Mouse (Mus musculus) lung, postnatal 14 days (tissue): ENCODE measurements around the gene Plekhm2.
A peak's percentile ranks its signal among the peaks of the same experiment; 100 is the strongest.

Source experiments
- DNase-seq: peaks from one replicate; pipeline ENCODE4 v3.0.0; 2021

Plekhm2 gene

GRCm38 (mm10) chr4:141664799-141665198 lies at the start of gene Plekhm2:
Gene Plekhm2 (minus strand): TSS chr4:141664899.
- no peak for DNase-seq

DNA sequence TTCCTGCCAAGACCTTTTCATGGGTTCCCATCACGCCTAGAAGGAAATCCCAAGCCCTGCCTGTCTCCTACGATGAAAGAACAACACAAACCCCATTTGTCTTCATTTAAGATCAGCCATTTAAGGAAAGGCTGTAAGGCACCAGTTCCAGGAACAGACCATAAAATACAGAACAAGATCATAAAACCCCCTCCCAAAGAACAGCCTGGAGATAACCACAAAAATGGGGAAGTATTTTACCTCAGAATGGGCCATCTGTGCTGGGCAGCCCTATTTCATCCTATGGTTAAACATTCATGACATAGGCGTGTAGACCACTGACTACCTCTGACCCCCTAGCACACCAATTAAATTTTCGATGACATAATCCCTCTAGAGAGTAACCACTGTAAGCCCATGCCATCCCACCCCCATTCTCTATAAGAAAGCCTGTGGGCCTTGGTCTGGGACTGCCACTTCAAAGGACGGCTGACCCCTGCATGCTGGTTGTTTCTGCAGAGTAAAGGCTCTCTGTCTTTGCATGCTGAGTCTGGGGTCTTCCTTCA lies 49.0 kb upstream of the Plekhm2 start:
- DNase-seq, result no peak

DNA sequence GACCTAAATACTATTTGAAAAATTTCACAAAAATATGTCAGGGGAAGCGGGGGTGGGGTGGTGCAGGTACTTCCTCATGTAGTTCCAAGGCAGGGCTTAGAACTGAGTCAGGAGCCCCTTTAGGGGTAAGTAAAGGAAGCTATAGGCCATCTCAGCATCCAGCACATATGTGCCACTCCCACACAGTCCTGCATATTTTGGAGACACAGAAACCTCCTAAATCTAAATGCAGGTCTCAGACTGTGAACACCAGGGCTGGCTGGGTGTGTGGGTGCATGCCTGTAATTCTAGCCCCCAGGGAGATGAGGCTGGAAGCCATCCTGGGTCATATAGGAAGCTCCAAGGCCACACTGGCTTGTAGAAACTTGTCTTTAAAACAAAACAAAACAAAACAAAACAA lies 46.6 kb upstream of the Plekhm2 start:
- DNase-seq, result no peak

DNA sequence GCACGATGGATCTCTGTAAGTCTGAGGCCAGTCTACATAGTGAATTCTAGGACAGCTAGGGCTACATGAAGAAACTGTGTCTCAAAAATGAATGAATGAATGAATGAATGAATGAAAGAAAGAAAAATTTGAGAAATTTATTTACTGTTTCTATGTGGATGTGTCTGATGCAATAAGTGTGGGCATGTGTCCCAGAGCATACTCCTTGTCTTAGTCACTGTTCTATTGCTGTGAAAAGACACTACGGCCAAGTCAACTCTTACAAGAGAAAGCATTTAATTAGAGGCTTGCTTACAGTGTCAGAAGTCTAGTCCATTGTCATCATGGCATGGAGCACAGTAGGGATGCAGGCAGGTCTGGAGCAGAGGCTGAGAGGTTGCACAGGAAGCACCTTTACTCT lies 44.3 kb upstream of the Plekhm2 start:
- DNase-seq, result no peak

DNA sequence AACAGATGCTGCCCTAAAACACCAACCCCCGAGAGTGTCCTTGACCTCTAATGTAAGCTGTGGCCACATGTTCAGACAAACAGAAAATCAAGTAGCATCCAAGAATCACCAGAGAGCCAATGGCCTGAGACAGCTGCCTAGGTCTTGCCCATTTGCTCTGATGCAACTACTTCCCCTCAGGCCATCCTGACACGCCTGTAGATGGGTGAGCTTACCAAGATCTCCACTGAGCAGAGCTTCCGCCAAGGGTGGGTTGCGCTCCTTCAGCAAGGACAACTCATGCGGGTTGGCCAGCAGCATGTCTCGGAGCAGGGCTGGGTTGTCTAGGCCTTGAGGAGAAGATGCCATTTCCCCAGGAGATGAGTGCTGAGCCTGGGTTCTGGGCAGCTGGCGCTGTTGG lies 43.3 kb upstream of the Plekhm2 start:
- no peak for DNase-seq

DNA sequence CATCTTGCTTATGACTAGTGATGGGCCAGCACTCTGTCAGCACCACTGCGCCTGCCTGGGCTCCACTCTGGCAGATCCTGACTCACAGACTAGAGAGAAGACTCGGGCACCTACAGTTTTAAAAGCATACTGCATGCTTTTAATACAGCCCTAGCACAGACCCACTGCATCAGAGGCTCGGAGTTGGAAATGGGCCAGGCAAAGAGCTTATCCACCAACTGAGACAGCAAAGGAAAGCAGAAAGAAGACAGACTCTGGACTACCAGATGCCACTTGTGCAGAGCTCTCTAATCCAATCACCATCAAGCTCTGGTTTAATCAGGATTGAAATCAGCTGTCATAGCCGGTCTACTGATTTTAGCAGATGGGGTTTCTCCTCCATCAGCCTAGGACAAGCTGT lies 40.6 kb upstream of the Plekhm2 start:
- peak; percentile 30 for DNase-seq

DNA sequence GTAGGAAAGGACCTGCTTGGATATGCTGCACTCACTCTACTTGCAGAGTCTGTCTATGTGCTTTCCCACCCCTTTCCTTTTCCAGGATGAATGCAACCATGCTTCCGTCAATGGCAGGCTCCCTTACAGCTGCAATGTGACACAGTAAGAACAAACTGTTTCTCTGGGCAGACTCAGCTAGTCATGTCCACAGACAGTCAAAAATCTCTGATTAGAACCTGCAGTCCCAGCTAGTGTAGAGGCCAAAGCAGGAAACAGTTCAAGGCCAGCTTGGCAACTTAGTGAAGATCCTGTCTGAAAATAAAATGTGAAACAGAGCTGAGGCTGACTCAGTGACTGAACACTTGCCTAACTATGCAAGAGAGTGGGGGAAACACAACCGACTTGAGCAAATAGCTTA lies 39.9 kb upstream of the Plekhm2 start:
- no peak for DNase-seq

DNA sequence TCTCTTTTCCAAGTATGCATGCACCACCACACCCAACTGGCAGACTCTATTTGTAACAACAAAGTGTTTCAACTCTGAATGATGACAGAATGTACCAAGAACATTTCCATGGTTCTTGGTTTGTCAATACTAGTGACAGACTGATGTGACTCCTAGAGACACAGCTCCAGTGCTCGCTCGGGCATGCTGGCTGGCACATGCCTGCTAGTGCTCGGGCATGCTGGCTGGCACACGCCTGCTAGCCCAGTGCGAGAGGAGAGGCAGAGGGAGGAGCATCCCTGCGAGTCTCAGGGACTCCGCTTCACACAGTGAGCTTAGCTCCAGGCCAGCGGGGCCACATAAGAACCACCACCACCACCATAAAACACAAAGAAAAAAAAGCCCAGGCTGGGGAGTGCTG lies 30.0 kb upstream of the Plekhm2 start:
- no peak for DNase-seq

DNA sequence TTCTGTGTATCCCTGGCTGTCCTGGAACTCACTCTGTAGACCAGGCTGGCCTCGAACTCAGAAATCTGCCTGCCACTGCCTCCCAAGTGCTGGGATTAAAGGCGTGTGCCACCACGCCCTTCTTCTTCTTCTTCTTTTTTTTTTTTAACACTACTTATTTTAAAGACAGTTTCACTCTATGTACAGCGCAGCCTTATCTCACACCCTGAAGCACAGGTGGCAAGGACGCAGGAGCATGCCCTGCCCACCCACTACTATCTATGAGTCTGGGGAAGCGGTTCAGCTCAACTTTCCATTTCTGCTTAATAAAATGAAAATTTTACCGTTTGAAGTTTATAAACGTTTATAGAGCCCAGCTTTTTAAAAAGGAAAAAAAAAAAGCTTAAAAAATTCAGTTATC lies 23.8 kb upstream of the Plekhm2 start:
- no peak for DNase-seq

DNA sequence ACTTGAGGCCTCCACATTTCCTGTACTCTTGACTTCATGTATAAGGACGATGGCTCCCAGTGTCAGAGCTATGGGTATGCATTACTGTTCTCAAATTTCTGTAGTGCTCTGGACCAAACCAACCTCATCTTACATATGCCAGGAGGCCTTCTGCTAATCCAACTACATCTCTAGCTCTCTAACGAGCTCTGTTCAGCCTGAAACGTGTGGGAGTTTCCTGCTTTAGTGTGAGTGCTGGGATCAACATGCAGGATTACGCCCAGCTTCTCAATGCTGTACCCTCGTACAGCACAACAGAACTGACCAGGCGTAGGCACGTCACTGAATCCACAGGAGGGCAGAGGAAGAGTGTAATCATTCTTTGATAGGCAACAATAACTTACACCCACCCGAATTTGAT lies 21.8 kb upstream of the Plekhm2 start:
- no peak for DNase-seq

DNA sequence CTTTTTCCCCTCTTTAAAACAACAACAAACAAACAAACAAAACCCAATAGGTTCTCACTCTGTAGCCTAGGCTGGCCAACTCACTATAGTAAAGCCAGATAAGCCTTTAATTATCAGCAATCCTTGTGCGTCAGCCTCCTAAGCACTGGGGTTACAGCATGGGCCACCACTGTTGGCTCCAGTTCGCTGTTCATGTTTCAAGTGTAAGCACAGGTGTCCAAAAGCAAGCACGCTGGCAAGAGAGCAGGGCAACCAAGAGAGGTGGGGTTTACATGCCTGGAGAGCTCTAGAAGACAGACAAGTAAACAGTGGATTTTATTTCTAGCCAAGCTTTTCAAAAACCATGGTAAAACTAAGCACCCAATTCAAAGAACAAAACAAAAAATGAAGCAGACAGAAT lies 21.4 kb upstream of the Plekhm2 start:
- peak; percentile 24 for DNase-seq

- no peak for DNase-seq
Observed at GRCm38 (mm10) chr4:141685499-141685898, 20.8 kb upstream of the Plekhm2 start, which contains the start of gene Rsc1a1. Gene Rsc1a1 (minus strand): TSS chr4:141685599.

DNA sequence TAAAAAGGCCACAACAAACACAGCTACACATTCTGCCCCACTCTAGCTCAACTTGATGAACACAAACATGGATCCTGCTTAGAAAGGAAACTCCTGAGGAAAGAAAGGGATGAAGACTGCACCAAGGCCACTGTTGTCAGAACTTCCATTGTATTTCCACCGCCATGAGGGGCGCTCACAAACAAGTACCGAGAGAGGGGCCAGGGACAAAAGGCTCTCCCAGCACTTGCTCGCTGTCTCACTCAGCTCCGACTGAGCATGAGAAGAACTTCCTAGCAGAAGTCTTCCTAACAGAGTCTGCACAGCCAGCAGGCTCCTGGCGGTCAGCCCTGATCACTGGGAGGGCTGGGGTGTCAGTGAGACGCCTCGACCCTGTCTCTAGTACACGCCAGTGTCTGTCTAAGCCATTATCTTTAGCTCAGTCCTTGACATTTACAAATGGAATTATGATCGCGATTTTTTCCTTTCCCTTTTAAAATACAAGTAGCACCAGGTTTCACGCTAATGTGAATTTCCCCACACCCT lies 18.1 kb upstream of the Plekhm2 start:
- DNase-seq, result peak; percentile 58

- DNase-seq, result peak; percentile 41
Observed at GRCm38 (mm10) chr4:141681767-141682166, 17.1 kb upstream of the Plekhm2 start.

DNA sequence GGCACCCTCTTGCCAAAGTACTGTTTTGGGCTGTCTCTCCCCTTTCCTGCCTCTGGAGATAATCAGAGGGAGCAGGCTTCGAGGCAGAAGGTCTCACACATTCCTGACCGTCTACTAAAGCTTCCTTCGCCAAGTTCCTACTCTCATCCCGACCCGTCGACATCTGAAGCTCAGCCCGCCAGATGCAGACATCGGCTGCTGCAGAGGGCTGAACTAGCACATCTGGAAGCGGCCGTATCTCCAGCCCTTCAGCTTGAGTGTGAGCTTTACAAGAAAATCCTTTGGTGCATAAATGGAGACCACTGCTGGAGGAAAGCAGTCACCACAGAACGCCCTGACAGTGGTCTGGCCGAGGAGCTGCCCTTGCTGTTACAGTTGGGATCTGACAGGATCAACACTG lies 16.2 kb upstream of the Plekhm2 start:
- no peak for DNase-seq

DNA sequence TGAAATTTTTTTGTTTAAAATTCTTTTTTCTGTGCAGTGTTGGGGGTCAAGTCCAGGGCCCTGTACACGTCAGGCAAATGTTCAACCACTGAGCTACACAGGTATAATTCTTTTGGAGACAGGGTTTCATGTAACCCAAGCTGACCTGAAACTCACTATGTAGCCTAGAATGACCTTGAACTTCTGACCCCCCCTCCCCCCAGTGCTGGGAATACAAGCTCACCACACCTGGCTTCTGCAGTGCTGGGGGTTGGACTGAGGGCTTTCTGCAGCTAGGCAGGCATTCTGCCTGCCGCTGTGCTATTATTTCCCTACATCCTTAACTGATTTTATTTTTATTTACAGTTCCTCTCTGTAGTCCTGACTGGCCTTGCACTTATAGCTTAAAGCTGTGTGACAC lies 14.3 kb upstream of the Plekhm2 start:
- DNase-seq, result no peak

GRCm38 (mm10) chr4:141676462-141676979 lies 11.8 kb upstream of the Plekhm2 start:
- DNase-seq, result no peak

GRCm38 (mm10) chr4:141672325-141672724 lies 7.6 kb upstream of the Plekhm2 start:
- DNase-seq, result no peak

DNA sequence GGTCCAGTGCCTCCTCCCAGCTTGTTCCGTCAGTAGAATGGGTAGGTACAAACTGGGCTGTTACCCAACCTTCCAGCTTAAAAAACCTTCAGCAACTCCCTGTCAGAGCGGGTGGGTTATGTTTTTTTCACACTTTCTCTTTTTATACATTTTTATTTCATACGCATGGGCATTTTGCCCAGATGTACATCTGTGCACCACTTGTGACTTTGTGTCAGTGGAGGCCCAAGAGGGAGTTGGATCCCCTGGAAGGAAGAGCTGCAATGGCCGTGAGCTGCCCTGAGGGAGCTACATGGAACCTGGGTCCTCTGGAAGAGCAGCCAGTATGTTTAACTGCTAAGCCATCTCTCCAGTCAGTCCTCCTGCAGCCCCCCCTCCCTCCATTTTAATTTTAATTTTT lies 6.7 kb upstream of the Plekhm2 start:
- no peak for DNase-seq

DNA sequence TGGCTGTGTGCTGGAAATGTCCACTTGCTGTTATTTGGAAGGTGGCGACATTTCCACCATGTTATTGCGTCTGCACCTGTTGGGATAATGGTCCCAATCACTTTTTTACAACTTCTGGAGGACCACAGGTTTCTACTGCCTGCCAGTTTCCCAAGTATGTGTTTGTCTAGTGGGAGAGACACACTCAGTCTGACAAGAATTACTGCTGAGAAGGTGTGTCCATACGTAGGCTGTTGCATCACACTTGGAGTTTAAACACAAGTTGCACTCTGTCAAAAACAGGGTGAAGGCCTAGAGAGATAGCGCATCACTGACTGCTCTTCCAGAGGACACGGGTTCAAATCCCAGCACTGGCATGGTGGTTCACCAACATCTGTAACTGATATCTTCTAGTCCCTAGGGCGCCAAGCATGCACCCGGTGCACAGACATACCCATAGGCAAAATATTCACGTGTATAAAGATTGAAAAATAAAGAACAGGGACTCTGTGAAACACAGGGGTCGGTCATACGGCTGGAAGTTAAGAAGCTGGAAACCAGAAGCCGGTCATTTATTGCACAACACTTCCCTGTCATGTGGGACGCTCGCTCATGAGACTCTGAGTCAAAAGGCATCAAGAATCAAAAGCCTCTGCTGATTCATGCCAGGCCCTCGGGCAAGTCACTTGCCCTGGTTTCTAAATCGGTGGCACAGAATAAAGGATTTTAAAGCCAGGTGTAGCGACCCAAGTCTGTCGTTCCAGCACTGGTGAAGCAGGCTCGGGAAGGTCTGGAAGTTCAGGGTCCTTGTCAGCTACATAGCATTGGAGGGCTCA lies 5.4 kb upstream of the Plekhm2 start:
- peak; percentile 43 for DNase-seq

GRCm38 (mm10) chr4:141664011-141664745 lies 521 bp downstream of the Plekhm2 start:
- peak; percentile 81 for DNase-seq

GRCm38 (mm10) chr4:141663122-141663931 lies 1.4 kb downstream of the Plekhm2 start:
- peak; percentile 32 for DNase-seq

- no peak for DNase-seq
Observed at GRCm38 (mm10) chr4:141660884-141661283, 3.8 kb downstream of the Plekhm2 start.
